Mouse (Mus musculus): ENCODE data around the gene Krt6a. TPM values are rescaled to one million over a fixed set of nuclear protein-coding genes. Genes with fewer than 3 reads are reported as not detected.

Gene Krt6a
- polyA plus RNA-seq, 1 experiment: not detected

Other genes starting within 250 kb of the Krt6a start
- 0.14 and 0.38 TPM in 2 replicates for gene Krt88, start 246.6 kb downstream of the Krt6a start, polyA plus RNA-seq (2012; rRNA removed)
- gene Krt81, start 230.6 kb downstream of the Krt6a start, polyA plus RNA-seq (2012; rRNA removed): not detected in 2 replicates
- not detected in 2 replicates for gene Krt86, start 220.8 kb downstream of the Krt6a start, polyA plus RNA-seq (2012; rRNA removed)
- gene Krt83, start 202.8 kb downstream of the Krt6a start, polyA plus RNA-seq (2012; rRNA removed): 0.13 TPM in 1 of 2 replicates, not detected in the other
- gene Gm49425, start 177.0 kb downstream of the Krt6a start, polyA plus RNA-seq (2012; rRNA removed): not detected in 2 replicates
- gene Krt84, start 161.5 kb downstream of the Krt6a start, polyA plus RNA-seq (2012; rRNA removed): not detected in 2 replicates
- not detected in 2 replicates for gene Krt82, start 143.6 kb downstream of the Krt6a start, polyA plus RNA-seq (2012; rRNA removed)
- not detected in 2 replicates for gene Krt90, start 131.4 kb downstream of the Krt6a start, polyA plus RNA-seq (2012; rRNA removed)
- not detected in 2 replicates for gene Krt75, start 120.4 kb downstream of the Krt6a start, polyA plus RNA-seq (2012; rRNA removed)
- not detected in 2 replicates for gene Gm5414, start 66.1 kb downstream of the Krt6a start, polyA plus RNA-seq (2012; rRNA removed)
- not detected in 2 replicates for gene Gm5478, start 46.9 kb downstream of the Krt6a start, polyA plus RNA-seq (2012; rRNA removed)
- gene Krt6b, start 14.0 kb downstream of the Krt6a start, polyA plus RNA-seq (2012; rRNA removed): not detected in 2 replicates
- 36.9 and 48.0 TPM in 2 replicates for gene Krt5, start 18.6 kb upstream of the Krt6a start, polyA plus RNA-seq (2012; rRNA removed)
- 0.07 TPM in 1 of 2 replicates, not detected in the other for gene Krt71, start 48.8 kb upstream of the Krt6a start, polyA plus RNA-seq (2012; rRNA removed)
- gene Krt72, start 92.2 kb upstream of the Krt6a start, polyA plus RNA-seq (2012; rRNA removed): not detected in 2 replicates
- not detected in 2 replicates for gene Krt73, start 108.0 kb upstream of the Krt6a start, polyA plus RNA-seq (2012; rRNA removed)
- not detected in 2 replicates for gene Krt2, start 123.9 kb upstream of the Krt6a start, polyA plus RNA-seq (2012; rRNA removed)
- 0.05 TPM in 1 of 2 replicates, not detected in the other for gene Krt1, start 156.5 kb upstream of the Krt6a start, polyA plus RNA-seq (2012; rRNA removed)
- gene Krt77, start 175.4 kb upstream of the Krt6a start, polyA plus RNA-seq (2012; rRNA removed): 0.22 TPM in 1 of 2 replicates, not detected in the other
- gene Krt76, start 198.6 kb upstream of the Krt6a start, polyA plus RNA-seq (2012; rRNA removed): not detected in 2 replicates
- 0.41 and 2.0 TPM in 2 replicates for gene Krt4, start 230.4 kb upstream of the Krt6a start, polyA plus RNA-seq (2012; rRNA removed)
- 3.8 and 9.8 TPM in 2 replicates for gene Krt79, start 246.0 kb upstream of the Krt6a start, polyA plus RNA-seq (2012; rRNA removed)

Measured in gonadal fat pad, adult 2 months (tissue).